Comparison of ENCODE assay signal across 20 mouse cellular contexts in the genomic region with DNA sequence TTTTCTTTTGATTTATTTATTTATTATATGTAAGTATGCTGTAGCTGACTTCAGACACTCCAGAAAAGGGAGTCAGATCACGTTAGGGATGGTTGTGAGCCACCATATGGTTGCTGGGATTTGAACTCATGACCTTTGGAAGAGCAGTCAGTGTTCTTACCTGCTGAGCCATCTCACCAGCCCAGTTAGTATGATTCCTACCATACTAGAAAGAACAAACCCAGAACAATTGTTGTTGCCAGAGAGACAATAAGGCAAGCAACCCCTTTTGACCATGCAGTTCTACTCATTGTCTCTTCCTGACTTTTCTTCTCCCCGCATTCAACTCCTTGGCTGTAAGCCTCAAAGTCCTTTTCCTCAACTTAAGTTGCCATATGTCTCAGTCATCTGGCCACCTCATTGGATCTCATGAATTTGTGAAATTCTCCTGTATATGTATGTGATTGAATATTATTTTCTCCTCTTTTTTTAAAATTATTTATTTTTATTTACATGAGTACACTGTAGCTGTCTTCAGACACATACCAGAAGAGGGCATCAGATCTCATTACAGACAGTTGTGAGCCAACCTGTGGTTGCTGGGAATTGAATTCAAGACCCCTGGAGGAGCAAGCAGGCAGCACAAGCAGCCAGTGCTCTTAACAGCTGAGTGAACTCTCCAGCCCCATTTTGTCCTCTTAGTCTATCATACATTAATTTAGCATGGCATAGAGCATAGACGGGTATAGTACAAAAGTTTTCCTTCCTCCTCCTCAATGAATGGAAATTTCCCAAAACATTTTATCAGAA. TPM values are rescaled to one million over a fixed set of nuclear protein-coding genes. Genes with fewer than 3 reads are reported as not detected.
DNase-seq lines count a peak whose midpoint lies in the region; ATAC-seq and TF ChIP-seq lines count a peak whose summit lies in the region.
"Had no signal": no experiment of that assay in that cellular context is flagged by ENCODE, and none has a peak within 500 bp of the region (broad histone marks: within the 10 kb centered on the region; RNA-seq: fewer than 3 reads in every experiment).

No protein-coding gene starts in this region.

- WGBS in hindbrain, embryonic 11.5 days = 78% methylated on average over 3 of the region's 3 CpGs

- H3K9me3 ChIP-seq in E14TG2a.4 (ENCODE audit: low read length) = peaks cover 5% of the 10 kb centered on the region; the same call in 1 of the 2 replicates
- no peaks in the 10 kb centered on the region for H3K9me3 ChIP-seq in hindbrain, embryonic 11.5 days (ENCODE audit: control insufficient read depth, low read length)
- H3K9me3 ChIP-seq: limb, embryonic 13.5 days had no signal

- no peak for DNase-seq in layer of hippocampus, adult 2 months (ENCODE audit: low spot score in 2 of 2)
- DNase-seq in layer of hippocampus, postnatal 36 days = no peak
- peak; percentile 80 for DNase-seq in 3T3-L1 (ENCODE audit: low read depth, low spot score)
- DNase-seq in hindbrain, embryonic 11.5 days (ENCODE audit: low spot score) = no peak
- DNase-seq in kidney, adult 8-10 months = no peak
- DNase-seq: adrenal gland, postnatal 36 days; cerebellum, postnatal 25 days; gastrocnemius, adult 2 months; heart, adult 18-20 months; kidney, postnatal 25 days; lung, embryonic 14.5 days; right cerebral cortex, postnatal 14 days; thymus, adult 2 months had no signal

- no peak overlapping the region for H3K27ac ChIP-seq in layer of hippocampus, adult 2 months
- no peak overlapping the region for H3K27ac ChIP-seq in hindbrain, embryonic 11.5 days (ENCODE audit: low read depth, low read length)
- H3K27ac ChIP-seq: limb, embryonic 13.5 days had no signal

- H3K4me3 ChIP-seq in layer of hippocampus, adult 2 months = no peak overlapping the region
- no peak overlapping the region for H3K4me3 ChIP-seq in E14TG2a.4 (replicated peaks; ENCODE audit: low read length)
- H3K4me3 ChIP-seq in hindbrain, embryonic 11.5 days (ENCODE audit: low read depth, low read length) = no peak overlapping the region
- H3K4me3 ChIP-seq: limb, embryonic 13.5 days had no signal

- H3K9ac ChIP-seq in hindbrain, embryonic 11.5 days (ENCODE audit: low read depth, low read length) = no peak overlapping the region
- H3K9ac ChIP-seq: limb, embryonic 13.5 days; lung, embryonic 14.5 days had no signal

- no peak overlapping the region for H3K4me2 ChIP-seq in hindbrain, embryonic 11.5 days (replicated peaks; ENCODE audit: low read depth, low read length)

- H3K36me3 ChIP-seq in E14TG2a.4 (ENCODE audit: insufficient read depth, low read length) = no peaks in the 10 kb centered on the region
- H3K36me3 ChIP-seq in hindbrain, embryonic 11.5 days (ENCODE audit: control insufficient read depth, insufficient read depth, low read length) = no peaks in the 10 kb centered on the region
- H3K36me3 ChIP-seq: limb, embryonic 13.5 days had no signal

- H3K4me1 ChIP-seq in E14TG2a.4 (replicated peaks; ENCODE audit: low read depth, low read length) = peaks cover 27% of the 10 kb centered on the region
- no peaks in the 10 kb centered on the region for H3K4me1 ChIP-seq in hindbrain, embryonic 11.5 days (replicated peaks; ENCODE audit: control insufficient read depth, insufficient read depth, low read length)

- ATAC-seq in inflammation-experienced regulatory T-cells, adult 6 months = peak; percentile 24
- no peak for ATAC-seq in hindbrain, embryonic 11.5 days (ENCODE audit: low FRiP score)
- ATAC-seq: forebrain, embryonic 14.5 days had no signal

- peaks cover 2% of the 10 kb centered on the region; the same call in 1 of the 2 replicates for H3K27me3 ChIP-seq in E14TG2a.4 (ENCODE audit: insufficient read depth, low read length)
- no peaks in the 10 kb centered on the region for H3K27me3 ChIP-seq in hindbrain, embryonic 11.5 days (ENCODE audit: control insufficient read depth, insufficient read depth, low read length)
- H3K27me3 ChIP-seq: limb, embryonic 13.5 days had no signal

- TF ChIP-seq CTCF in layer of hippocampus, adult 2 months (conservative IDR thresholded peaks at IDR 0.05) = peak; percentile 39
- TF ChIP-seq CTCF in E14TG2a.4 (conservative IDR thresholded peaks at IDR 0.05; ENCODE audit: low read length) = peak; percentile 25

RNA-seq across cellular contexts. Expression of a gene that starts 1.4 kb away (rescaled TPM):
- total RNA-seq in layer of hippocampus, adult 2 months (2021) = 1 to 10 TPM; 8.5 to 9.5 TPM
- total RNA-seq in layer of hippocampus, postnatal 36 days (2021) = 1 to 10 TPM; 9.1 to 9.6 TPM
- 10 to 100 TPM in 2 of 3 experiments, 1 to 10 TPM in 1; 1.8 to 18.2 (median 10.0) TPM for polyA plus RNA-seq in inflammation-experienced regulatory T-cells, adult 6 months (2017; shearing (Covaris generic))
- 21.7 and 21.8 TPM in 2 replicates for polyA plus RNA-seq in hindbrain, embryonic 11.5 days (2014; fragmentation: Nextera tagmentation; extraction: Ambion mirVana)

RNA-seq across cellular contexts. Expression of a gene that starts 5.8 kb away (rescaled TPM):
- total RNA-seq in layer of hippocampus, adult 2 months (2021) = 10 to 100 TPM in 1 of 2 experiments, 1 to 10 TPM in 1; 9.8 to 11.9 TPM
- 10 to 100 TPM in 1 of 2 experiments, 1 to 10 TPM in 1; 9.0 to 13.4 TPM for total RNA-seq in layer of hippocampus, postnatal 36 days (2021)
- polyA plus RNA-seq in inflammation-experienced regulatory T-cells, adult 6 months (2017; shearing (Covaris generic)) = 10 to 100 TPM in 1 of 3 experiments, 1 to 10 TPM in 2; 5.2 to 10.0 (median 5.5) TPM
- 19.8 and 20.2 TPM in 2 replicates for polyA plus RNA-seq in hindbrain, embryonic 11.5 days (2014; fragmentation: Nextera tagmentation; extraction: Ambion mirVana)

RNA-seq across cellular contexts. Expression of a gene that starts 38.2 kb away (rescaled TPM):
- not detected for total RNA-seq in layer of hippocampus, adult 2 months (2021)
- total RNA-seq in layer of hippocampus, postnatal 36 days (2021) = not detected
- 1 to 10 TPM in 2 of 3 experiments, under 1 TPM in 1; 0.96 to 2.9 (median 1.8) TPM for polyA plus RNA-seq in inflammation-experienced regulatory T-cells, adult 6 months (2017; shearing (Covaris generic))
- polyA plus RNA-seq in hindbrain, embryonic 11.5 days (2014; fragmentation: Nextera tagmentation; extraction: Ambion mirVana) = 0.17 and 0.56 TPM in 2 replicates
- total RNA-seq: adrenal gland, postnatal 36 days; gastrocnemius, adult 2 months; heart, adult 18-20 months; layer of hippocampus, postnatal 25 days; megakaryocyte progenitor cell, adult 5-6 weeks; monocyte, adult 5-6 weeks had no signal
- polyA plus RNA-seq: thymus, adult 2 months had no signal
